Mouse (Mus musculus) gastrocnemius, postnatal 36 days (tissue): ENCODE measurements around the gene Ruvbl2. TPM values are rescaled to one million over a fixed set of nuclear protein-coding genes. Genes with fewer than 3 reads are reported as not detected.

Experiments used
- DNase-seq, 2 experiments: peaks; one replicate each; pipeline ENCODE4 v3.0.0; 2022
- intact Hi-C: fragments of 180-260 bp; cut with DNase I; formaldehyde crosslinking; loops from one replicate; pipeline ENCODE4 v1.15.1; 2025
- total RNA-seq, 2 experiments: library from RNA; stranded (reverse); gene quantifications; 2 replicates each; pipeline ENCODE4 v1.2.3; 2021

Ruvbl2 gene
- total RNA-seq, 2 experiments from 2014 or later: 22.1 to 23.0 TPM

DNA sequence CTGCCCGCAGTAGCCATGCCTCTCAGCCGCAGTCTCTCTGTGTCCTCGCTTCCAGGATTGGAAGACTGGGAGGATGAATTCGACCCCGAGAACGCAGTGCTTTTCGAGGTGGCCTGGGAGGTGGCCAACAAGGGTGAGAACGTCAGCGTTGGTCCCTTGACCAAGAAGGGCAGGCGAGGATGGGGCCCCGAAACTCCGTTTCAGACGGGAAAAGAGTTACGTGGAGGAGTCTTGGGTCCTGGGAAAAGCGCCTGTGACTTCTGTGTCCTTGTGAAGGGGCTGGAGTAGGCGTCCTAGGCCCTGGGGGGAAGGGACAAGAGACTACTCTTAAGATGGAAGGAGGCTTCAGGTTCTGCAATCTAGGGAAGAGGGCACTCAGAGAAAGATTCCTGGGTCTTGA, 2.9 kb downstream of the Ruvbl2 start:
- DNase-seq: peak in 1 of 2 experiments; percentile 32
- intact Hi-C loops: loop anchor here (5.0 kb wide), 1 partner anchor 133 kb away; no protein-coding TSS in a partner anchor

DNA sequence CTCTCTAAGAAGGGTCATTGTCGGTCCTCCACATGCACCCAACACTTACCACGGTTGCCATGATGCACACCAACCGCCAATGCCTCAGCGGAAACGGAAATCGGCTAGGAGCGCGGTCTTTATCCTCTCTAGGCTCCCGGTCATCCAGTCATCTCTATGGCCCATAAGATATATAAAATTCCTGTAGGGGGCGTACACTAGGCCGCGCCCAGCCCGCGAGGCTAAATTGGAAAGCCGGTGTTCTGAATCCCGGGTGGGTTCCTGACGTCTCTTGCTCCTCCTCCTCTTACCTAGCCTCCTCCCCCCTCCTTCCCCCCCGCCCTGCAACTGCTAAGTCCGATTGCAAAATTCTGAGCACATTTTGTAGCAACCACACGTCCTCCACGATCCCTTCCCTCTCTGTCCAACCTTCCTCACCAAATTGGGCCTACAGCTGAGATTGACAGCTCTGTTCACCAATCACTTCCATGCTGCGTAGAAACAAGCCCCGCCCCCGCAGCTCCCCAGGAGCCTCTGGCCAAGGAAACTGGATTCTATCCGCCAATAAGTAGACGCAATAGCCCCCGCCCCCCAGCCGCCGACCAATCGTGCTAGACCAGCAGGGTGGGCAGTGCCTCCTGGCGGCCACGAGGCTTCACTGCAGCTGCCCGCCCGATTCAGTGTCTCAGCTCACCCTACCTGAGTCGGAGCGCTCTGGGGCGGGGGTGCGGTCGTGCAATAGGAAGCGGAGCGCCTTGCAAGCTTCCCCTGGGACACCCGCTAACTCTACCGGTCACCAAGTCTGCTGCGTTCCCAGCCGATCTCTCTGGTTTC, 3.5 kb downstream of the Ruvbl2 start, which contains the start of gene Gys1:
Gene Gys1 (plus strand): TSS at position 642 of the 813 bp plus-strand sequence.
- peak; percentile 100 for DNase-seq
- intact Hi-C loops: loop anchor here (5.0 kb wide), 1 partner anchor 132 kb away; no protein-coding TSS in a partner anchor

- no peak for DNase-seq
- intact Hi-C loops: no loop called here
These were observed 4.1 kb downstream of the Ruvbl2 start for GRCm38 (mm10) chr7:45433835-45434202.

DNA sequence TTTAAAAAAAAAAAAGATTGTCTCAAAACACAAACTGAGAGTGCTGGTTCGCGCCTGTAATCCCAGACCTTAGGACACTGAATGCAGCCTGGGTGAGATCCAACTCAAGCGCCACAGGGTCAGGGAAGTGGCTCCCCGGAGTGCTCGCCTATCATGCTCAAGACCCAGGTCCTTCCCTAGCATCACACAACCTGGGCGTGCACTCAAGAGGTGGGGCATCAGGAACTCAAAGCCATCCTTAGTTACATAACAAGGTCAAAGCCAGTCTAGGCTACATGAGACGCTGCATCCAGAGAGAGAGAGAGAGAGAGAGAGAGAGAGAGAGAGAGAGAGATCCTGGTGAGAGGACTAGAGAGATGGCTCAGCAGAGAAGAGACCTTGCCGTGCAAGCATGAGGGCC, 11.3 kb downstream of the Ruvbl2 start:
- intact Hi-C loops: no loop called here
- DNase-seq: no peak

- no peak for DNase-seq
- intact Hi-C loops: no loop called here
These were observed 16.7 kb downstream of the Ruvbl2 start for GRCm38 (mm10) chr7:45421194-45421593.

GRCm38 (mm10) chr7:45420615-45420919, 17.3 kb downstream of the Ruvbl2 start, which contains the start of gene Lhb:
Gene Lhb (plus strand): TSS chr7:45420820.
- intact Hi-C loops: no loop called here
- no peak for DNase-seq

DNA sequence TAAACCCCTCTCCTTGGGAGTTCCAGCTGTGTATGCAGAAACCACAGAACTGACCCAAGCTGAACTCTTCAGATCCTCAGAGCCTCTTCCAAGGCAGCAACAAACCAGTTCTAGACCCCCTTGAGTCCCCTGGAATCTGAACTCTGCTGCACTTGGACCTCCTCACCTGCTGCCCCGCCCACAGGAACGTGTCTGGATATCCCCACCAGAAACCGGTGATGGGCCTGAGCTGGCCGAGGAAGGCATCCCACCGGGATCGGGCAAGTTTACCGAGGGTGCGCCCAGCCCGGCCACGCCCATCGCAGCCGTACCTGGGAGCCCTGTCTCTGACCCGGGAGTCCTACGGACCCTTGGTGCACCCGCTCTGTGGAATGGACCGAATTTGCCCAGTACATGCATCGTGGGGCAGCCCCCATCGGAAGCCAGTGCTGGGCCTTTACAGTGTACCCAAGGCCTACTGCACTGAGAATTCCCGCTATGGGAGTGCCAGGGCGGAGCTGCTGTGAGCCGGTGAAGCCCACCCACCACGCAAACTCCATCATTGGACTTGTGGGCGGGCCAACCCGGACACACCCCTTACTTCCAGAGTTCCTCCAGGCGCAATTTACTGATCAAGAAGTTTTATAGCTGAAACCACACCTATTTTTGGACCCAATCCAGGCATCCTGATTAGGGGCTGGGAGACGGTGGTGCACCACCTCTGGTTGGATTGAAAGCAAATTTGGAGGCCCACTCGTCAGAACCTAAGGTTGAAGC, 17.9 kb downstream of the Ruvbl2 start:
- DNase-seq: no peak
- intact Hi-C loops: no loop called here

DNA sequence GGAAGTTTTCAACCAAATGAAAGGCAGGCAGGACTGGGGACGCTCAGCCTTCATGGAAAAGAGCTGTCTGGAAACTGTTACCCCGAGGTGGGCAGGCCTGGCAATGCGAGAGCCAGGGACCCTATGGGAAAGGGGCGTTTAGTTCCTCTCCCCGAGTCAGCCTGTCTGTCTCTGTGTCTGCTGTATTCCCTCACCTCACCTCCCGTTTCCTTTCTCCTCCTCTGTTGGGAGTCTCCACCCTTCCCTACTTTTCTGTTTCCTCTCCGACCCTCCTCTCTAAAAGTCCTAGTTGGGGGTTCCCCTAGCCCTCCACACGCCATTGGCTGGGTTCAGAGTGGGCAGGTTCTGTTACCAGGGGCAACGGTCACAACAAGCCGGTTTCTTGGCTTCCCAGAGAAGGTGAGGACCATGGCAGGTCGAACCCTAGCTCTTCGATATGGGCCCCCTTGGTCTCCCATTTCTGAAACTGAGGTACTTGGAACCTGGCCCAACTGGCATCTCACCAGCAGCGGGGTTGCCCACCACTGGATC, 19.9 kb downstream of the Ruvbl2 start:
- DNase-seq: no peak
- intact Hi-C loops: no loop called here

- no peak for DNase-seq
- intact Hi-C loops: no loop called here
These were observed 22.3 kb downstream of the Ruvbl2 start for GRCm38 (mm10) chr7:45415636-45416035.

- DNase-seq: no peak
- intact Hi-C loops: no loop called here
These were observed 23.1 kb downstream of the Ruvbl2 start for GRCm38 (mm10) chr7:45414740-45415224.

DNA sequence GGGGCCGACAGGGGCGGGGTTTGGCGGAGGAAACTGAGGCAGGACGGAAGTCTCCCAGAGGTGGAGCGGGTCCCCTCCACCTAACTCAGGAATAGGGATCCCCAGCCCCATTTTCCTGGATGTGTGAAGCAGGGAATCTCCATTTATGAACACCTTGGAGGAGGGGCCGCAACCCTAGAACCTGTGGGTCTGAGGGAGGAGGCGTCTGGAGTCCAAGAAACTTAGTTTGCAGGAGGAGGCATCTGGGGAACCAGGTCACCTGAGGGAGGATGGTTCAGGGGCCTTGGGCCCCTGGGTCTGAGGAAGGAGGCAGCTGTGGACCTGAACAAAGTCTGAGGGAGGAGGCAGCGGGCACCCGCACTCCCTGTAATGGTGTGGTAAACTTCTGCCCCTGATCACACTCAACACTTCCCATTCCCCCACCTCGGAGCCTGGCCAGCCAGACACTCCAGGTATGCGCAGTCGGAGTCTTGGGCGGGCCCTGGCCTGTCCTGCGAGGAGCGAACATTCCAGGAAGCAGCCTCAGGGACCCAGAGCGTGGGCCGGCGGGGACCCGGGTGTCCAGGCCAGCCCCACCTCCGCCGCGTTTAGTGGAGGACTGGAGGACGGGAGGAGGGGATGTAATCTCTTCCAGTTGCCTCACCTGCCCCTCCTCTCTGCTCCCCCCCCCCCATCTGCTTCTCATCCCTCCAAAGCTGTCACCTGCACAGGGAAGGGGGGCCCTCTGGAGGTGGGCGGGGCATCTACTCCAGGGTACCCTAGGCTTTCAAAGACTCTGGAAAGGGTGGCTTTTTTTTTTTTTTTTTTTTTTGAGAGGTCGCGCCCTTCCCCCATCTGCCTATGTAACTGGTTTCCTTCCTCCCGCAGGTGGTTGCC, 23.8 kb downstream of the Ruvbl2 start:
- intact Hi-C loops: no loop called here
- DNase-seq: no peak

DNA sequence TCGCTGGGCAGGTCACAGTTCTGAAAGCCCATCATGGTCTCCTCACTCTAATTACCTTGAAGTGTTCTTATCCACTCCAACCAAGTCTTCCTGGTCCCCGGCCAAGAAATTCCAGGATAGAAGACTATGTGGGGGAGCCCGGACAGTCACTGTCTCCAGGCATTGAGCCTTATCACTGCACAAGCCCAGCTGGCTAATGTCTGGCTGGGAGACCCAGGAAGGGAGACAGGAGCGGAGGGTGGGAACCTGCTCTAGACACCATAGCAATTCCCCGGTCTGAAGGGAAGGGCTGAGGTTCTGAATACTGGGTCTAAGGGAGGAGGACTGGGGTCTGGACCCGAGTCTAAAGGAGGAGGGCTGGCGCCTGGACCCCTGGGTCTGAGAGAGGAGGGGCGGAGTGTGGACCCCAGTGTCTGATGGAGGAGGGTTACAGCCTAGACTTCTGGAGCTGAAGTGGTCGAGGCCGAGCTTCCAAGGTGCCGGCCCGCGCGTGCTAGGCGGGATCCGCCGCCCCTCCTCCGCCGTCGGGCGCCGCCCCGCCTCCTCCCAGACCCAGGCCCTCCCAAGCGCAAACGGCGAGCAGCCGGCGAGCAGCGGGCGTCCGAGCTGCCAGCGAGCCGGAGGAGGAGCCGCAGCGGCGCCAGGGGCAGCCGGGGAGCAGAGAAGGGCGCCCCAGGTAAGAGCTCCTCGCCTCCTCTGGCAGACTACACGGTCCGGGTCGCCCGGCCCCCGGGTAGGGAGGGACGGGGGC, 24.6 kb downstream of the Ruvbl2 start, which contains the start of gene Ntf5:
Gene Ntf5 (plus strand): TSS at position 583 of the 751 bp plus-strand sequence.
- intact Hi-C loops: no loop called here

GRCm38 (mm10) chr7:45412421-45412820, 25.5 kb downstream of the Ruvbl2 start:
- peak in 1 of 2 experiments; percentile 40 for DNase-seq
- intact Hi-C loops: no loop called here

More for the DNA sequence above, 24.6 kb downstream of the Ruvbl2 start, which contains the start of gene Ntf5:
- no peak for DNase-seq

- intact Hi-C loops: no loop called here
- DNase-seq: no peak
These were observed 28.3 kb downstream of the Ruvbl2 start for GRCm38 (mm10) chr7:45409497-45410163.

- intact Hi-C loops: no loop called here
These were observed 28.9 kb downstream of the Ruvbl2 start for GRCm38 (mm10) chr7:45408949-45409348.

GRCm38 (mm10) chr7:45408351-45408750, 29.5 kb downstream of the Ruvbl2 start:
- intact Hi-C loops: no loop called here
- DNase-seq: no peak

More at GRCm38 (mm10) chr7:45408949-45409348, 28.9 kb downstream of the Ruvbl2 start:
- DNase-seq: no peak

DNA sequence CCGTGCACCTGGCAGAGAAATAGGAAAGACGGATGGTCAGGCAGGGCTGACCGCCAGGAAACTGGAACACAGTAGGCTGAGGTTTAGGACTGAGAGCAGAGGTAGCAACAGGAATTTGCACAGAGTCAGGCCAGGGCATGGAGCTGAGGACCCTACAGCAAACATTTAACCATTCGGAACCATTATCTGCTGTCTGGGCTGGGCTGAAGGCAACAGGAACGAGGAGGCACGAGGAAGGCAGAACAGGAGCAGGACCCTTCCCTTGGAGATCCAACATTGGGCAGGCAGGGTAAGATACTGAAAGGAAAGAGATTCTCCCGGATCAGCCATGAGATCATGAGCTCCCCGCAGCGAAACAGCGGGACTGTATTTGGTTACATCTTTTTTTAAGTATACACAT, 30.1 kb downstream of the Ruvbl2 start:
- no peak for DNase-seq
- intact Hi-C loops: no loop called here
